Mouse (Mus musculus) cortical plate, adult 2 months (tissue): Measurements from ENCODE around the gene Idi2.
"Not testable (repeated sequence)": the region's sequence is repeated elsewhere in the genome, so short reads cannot be mapped to it uniquely, and the experiment has no call there.

Source experiments
- CTCF ChIP-seq: fragments of 200-500 bp; IDR thresholded peaks from 2 replicates; pipeline ENCODE4 v1.5.1; 2011; ENCODE audit warnings: mild to moderate bottlenecking, control low read depth, low read length; ENCODE audit not compliant: insufficient read depth; ENCODE audit errors: extremely low read depth
- POLR2A ChIP-seq: fragments of 200-500 bp; IDR thresholded peaks from 2 replicates; pipeline ENCODE4 v1.6.1; 2011; ENCODE audit warnings: mild to moderate bottlenecking, low read length, control low read depth; ENCODE audit not compliant: insufficient read depth; ENCODE audit errors: extremely low read depth

DNA sequence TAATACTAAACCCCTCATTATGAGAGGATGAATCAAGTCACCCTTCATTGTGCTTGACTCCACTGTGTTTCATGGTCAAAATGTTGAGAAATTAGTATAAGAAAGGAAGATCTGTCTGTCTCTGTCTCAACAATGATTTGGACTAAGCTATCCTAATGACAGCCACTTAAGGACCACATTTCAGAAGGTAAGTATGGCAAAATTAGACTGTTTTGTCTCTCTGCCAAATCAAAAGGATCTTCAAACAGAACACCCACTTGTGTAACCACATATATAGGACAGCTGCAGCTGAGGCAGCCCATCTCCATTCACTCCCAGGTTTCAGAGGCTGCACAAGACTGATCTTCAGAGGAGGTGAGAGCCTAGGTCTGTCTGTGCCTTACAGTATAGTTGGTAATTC lies at the start of gene Idi2:
- not testable (repeated sequence) for TF ChIP-seq CTCF, POLR2A
